Mouse (Mus musculus) spleen, postnatal 36 days (tissue): ENCODE measurements at regions not wholly inside any gene's neighbourhood (a gene's known extent, or its start where the extent isn't known, plus 50 kb on each side); places are given as distances from the start of the nearest gene placed in this dataset.

Source experiments
- DNase-seq, 2 experiments: peaks; one replicate each; pipeline ENCODE4 v3.0.0; 2022; ENCODE audit warnings: low spot score in 2 of 2, mixed read lengths in 1 of 2

DNA sequence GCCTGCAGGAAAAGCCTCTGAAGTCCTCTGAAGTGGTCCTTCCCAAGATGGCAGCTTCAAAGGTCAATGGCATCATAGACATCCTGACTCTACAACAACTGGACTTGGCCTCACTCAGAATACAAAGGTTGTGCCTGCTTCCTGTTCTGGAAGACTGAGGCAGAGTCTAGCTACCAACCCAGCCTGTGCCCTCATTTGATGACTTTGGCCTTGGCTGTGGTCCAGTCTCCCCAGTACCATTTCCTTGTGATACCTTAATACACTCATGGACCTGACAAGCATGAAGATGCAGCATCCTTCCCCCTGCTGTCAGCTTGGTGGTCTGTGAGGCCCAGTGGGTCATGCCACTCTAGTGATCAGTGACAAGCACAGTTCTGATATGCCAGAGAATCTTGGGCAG is 130.6 kb downstream of the Gm4791 start:
- no peak for DNase-seq

DNA sequence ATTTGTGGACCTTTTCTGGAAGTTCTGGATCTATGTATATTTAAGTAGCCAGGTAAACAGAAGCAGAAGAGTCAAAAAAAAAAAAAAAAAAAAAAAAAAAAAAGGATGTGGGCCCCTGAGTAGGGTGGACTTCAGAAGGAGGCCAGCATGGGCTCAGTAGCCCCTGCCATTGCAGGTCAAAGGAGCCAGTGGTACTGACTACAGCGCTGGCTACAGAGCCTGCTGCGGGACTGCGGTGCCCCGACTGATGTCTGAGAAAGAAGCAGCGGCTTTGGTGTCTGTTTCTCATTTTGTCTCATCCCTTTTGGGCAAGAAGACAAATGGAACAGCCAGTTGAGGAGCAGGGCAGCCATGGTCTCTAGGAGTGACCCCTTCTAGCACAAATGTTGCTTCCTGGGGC is 134.9 kb downstream of the Gm4791 start:
- DNase-seq, result no peak

DNA sequence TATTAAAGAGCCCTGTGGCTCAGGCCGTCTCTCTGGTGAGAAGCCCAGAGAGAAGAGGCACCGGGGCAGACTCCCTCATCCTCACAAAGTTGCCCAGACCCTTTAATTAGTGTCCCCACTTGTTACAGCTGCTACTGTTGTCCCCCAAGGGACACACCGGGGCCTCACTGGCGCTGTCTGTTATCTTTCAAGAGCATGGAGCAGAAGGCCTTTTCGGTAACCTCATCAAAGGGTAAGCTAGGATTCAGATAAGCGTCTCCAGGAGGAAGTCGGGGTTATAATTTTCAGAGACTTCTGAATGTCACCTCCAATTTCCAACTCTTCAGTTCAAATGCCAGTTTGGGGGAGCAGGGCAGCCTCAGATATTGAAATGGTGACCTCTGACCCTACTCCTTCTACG is 135.3 kb downstream of the Gm4791 start:
- no peak for DNase-seq

DNA sequence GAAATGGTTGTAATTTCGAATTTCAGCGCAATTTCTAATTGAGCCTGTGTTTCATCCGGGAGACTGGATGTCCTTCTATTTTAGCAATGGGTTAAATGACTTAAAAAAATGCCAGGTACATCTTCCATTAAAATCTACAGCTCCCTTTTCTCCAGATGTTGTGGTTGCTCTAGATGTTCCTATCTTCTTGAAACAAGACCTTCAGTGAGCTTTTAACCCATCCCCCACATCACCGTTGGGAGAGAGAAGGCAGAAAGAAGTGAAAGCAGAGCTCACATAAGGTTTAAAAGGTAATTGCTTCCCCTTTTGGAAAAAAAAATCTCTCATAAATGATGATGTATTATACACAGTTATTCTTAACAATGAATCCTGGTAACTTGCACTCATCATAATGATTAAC is 135.9 kb downstream of the Gm4791 start:
- DNase-seq, result no peak

DNA sequence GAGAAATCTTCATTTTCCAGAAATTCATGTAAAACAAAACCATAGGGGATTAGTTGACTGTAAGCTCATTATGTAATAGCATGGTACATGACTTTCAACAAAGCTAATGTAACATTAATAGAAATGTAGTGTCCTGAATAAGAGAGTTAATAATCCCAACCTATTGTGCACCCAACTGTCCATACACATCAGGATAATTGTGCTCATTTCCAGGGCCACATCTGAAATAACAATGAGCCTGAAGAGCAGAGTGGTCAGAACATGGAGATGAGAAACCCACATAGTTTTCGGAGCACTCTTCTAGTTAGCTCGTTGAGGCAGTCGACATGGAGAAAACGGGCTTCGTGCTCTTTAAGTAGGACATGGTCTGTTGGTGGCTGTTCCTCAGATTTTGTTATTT is 138.1 kb downstream of the Gm4791 start:
- no peak for DNase-seq

DNA sequence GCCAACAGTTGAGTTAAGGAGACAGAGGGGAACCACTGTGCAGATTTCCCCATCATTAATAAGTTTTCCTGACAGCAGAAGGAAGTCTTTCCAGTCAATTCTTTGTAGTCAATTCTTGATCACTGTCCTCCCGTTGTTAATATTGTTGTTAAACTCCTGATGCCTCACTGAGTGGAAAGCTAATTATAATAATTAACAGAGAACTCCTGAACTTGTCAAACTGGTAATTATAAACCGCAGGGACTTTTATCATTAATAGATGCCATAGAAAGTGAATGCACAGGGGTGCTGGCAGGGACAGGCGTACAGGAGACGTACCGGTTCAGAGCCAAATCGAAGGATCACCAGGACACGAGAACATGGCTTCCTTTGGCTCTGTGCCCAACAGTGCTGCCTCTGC is 154.9 kb downstream of the Gm4791 start:
- DNase-seq, result no peak

DNA sequence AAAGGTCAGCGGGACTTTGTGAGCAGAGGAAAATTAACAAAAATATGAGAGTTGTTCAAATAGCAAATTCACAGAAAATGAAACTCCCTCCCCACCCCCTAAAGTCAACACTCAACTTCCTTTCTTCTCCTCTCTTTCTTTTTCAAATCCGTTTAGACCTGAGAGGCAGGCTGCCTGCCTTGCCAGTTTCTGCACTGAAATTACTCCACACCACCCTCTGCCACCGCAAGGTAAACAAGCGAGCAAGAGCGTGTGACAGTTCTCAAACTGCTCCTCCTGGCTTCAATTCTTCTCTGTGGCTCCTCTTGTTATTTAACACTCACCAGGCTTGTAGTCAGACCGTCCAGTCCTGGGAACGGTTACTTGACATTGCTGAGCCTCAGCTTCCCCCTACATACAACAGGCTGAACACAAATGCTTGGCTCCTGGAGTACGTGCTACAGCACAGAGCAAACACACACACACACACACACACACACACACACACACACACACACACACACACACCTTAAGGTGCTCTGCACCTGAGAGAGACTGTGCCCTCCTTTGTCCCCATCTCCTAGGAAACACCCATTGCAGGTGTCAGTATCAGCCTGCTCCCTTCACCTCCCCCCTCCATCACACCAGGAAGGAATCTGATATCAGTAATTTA is 167.1 kb downstream of the Gm4791 start:
- DNase-seq, result no peak

DNA sequence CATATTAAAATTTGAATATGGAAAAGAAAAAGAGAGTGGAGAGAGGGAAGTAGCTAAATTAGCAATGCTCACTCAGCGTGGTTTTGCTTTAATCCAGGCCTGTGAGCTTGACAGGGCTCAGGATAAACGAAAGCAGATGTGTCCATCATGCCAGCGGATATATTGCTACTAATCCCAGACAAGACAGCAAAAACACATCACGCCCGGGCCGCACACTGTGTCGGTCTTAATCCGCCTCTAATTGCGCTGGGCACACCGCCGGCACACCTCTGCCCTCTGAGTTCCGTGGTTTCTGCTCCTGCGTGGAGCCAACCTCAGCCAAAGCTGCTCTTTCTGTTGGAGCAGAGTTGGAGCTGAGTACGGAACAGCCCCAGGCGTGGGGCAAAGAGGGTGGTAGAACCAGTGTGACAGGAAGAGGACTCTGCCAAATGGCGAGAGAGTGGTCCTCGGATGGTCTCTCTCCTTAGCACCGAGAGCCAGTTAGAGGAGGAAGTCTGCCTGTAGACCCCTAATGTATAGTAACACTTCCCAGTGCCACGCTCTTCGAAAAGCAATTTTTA is 169.2 kb downstream of the Gm4791 start:
- DNase-seq, result no peak

DNA sequence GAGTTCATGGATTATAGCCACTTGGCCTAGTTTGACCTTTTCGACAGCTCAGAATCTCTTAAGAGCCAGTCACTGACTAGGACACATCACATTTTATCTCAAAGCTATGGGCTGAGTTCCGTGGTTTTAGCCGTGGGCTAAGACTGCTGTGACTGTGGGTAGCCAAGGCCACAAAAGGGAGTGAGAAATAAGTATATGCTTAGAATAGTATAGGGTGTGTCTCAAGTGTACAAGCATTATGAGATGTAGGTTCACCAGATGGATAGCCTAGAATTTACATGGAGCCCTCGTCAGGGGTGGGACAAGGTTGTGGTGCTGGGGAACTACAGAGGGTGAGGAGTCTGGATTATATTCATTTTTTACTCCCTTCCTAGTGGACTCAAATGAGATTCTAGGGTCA is 177.5 kb downstream of the Gm4791 start:
- DNase-seq, result no peak

DNA sequence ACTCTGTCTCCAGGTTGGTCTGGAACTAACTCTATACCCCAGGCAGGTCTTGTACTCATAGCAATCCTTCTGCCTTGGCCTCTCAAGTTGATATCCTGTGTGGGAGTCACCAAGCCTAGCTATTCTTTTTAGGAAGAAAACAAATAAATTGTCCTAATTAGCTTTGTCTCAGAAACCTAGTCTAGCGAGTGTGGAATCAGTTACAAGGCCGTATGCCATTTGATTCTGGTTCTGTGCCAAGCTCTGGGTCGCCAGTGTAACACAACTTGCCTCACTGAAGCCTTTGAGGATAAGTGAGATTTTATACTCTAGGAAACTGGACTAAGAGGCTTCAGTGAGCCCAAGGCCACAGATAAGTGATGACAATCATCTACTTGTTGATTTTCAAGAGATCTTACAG is 219.6 kb downstream of the Gm4791 start:
- DNase-seq, result no peak

DNA sequence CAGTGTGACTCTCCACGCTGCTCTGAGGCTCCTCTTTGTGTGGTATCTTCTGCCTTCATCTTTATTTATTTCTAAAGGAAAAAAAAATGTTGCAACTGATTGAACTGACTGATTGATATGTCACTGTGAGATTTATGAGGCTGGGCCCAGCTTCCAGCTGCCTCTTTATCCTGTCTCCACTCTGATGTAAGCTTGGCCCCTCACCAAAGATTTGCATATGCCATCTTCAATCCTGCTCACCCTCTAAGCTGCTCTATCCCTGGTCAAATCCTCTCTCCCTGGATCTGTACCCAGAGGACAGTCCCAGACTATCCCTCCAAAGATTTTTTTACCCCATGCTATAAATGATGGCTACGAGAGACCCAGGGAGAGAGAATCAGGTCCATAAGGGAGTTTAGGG is 225.0 kb downstream of the Gm4791 start:
- DNase-seq, result no peak

DNA sequence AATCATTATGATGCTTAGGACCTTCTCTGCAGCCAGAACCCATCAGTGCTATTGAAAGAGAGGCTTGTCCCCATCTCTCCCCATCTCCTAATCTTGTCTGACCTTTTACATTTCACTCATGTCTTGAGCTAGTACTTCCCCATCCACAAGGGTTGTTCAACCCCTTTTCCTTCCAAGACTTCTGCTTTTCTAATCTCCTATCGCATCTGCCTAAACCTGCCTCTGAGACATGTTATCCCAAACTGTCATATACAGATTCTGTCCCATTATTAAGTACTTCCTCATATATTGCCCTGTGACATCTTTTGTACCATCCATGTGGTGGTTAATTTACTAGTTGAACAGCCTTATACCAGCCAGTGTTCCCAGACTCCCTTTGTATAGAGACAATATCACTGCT is 225.7 kb downstream of the Gm4791 start:
- DNase-seq, result no peak

DNA sequence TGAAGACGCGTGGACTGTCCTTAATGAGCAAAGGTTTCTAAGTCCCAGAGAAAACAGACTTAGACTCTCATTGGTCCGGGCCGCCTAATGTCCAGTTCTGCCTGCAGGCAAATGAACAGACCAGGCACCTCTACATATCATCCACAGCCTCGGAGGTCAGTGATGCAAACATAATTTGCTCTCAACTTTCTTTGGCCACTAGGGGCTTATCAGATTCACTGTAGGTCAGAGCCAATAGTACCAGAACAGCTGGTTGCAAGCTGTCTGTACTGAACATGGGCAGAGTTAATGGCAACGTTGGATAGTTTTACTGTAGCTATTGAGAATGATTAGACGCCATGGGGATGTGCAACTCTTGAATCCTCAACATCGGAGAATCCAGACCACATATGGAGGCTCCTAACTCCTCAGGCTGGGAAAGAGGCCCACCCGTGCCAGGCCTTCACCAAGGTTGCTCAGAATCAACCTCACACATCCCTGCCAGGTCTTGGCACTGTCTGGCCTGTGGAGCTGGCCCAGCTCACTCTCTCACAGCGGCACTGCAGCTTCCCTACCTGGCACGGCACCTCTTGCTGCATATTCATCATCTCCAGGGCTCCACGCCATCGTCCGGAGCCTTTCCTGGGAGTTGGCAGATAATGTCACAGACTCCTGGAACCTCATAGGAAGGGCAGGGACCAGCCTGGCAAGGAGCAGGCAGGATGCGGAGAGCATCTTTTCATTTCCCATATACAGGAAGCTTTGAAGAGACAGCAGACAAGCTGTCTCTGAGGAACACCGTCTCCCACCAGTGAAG is 228.1 kb downstream of the Gm4791 start:
- DNase-seq, result no peak

DNA sequence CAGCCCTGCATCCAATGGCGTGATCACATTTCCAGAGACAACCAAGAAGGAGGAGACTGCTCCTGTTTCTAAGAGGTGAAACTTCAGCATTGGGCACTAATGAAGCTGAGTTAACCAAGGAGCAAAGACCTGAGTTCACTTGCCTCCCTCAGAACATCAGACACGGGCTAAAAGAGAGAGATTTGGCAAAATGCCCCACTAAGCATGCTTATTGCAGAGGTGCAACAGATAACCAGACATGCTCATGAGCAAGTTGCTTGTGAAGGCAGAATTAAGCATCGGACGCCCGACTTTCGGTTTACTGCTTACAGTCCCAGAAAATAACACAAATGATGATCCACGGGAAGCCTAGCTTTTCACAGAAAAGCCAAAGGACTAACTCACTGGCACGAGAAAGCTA is 228.8 kb downstream of the Gm4791 start:
- DNase-seq, result no peak

DNA sequence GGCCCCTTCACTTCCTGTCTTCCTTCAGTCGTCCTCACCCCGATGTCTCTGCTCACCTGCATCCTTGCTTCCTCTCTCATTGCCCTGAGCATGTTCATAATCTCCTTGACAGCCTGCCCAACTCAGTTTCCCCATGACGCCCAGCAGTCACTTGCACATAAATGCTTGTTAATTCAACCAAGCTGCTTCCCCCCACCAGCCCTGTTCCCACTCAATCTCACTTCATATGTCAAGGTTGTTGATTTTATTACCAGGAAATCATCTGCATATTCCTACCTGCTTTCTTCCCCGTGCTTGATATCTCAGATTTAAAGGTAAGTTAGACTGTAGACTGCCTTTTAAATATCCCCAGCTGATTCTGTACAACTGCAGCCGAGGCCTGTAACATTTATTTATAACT is 230.2 kb downstream of the Gm4791 start:
- no peak for DNase-seq

DNA sequence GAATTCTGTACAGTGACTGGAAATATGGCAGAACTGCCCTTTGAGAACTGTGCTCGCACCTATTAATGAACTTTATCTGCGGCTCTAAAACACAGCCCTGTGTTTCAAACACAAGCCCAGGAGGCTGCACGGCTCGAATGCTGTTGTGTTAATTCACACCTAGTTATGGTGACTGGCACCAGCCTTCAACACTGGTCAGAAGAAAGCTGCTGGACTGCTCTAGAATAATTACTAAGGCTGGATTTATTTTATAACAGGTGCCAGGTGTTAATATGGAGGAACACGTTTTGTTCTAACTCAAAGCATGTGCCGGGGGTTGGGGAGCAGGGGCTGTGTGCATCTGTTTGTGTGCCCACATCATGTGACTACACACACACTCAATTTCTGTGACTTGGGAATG is 230.8 kb downstream of the Gm4791 start:
- no peak for DNase-seq

DNA sequence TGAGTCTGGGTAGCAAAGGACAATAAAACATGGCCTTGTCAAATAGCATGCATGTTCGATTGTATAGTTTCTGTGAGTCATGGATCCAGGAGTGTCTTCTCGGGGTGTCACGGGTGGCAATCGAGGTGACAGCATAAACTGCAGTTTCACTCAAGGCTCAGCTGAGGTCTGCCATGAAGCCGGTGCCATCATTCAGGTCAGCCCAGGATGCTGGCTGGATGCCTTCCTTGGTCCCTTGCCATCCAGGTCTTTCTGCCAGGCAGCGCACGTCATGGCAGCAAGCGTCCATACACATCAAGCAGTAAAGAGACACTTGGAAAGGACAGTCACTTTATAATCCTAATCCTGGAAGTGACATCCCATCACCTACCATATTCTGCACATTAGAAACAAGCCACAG is 242.4 kb downstream of the Gm4791 start:
- no peak for DNase-seq

DNA sequence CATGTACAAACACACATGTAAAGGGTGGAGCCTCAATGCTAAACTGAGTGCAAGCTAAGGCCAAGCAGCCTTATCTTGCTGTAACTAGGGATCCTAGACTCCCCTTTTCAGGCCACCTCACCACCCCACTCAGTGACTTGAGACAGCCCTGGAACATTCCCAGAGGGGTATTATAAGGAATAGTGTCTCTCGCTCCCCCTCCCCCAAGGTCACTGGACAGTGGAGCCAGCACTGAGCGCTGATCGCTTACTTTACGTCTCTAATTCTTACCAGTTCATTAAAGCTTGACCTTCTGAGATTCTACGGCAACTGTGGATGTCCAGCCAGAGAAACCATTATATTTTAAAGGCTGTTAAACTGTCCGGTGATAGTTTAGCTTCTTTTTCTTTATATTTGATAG is 243.5 kb downstream of the Gm4791 start:
- no peak for DNase-seq

DNA sequence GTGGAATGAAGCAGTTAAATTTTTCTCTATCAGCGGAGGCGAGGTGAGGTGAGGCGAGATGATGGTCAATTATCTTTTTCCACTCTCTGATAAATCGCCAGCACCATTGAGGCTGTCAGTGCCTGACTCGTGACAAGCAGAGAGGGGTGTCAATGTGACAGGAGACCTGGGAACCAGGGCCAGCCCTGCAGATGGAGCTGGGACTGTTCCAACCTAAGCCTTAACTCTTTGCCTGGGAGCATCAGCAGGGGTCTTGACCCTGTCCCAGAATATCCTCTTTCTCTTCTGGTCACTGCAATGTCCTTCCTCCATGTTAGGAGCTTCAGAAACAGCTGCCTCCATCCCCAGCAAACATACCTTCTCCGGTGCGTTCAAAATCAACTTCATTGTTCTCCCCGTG is 244.0 kb downstream of the Gm4791 start:
- no peak for DNase-seq

DNA sequence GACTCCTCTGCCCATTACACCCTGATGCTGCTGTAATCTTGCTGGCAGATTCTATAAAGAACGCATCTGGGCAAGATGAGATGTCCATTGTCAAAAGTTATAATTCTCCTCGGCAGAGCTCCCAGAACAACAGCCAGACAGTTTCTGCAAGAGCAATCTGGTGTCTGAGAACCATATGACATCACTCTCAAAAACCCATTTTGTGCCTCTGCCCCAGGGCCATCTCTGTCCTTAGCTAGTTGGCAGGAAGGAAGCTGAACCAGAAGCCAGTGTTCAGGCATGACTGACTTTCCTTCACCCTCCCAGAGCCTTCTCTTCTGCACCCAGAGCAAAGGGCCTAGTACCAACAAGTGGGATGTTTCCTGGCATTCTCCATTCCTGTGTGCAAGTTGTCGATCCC is 250.5 kb downstream of the Gm4791 start:
- DNase-seq, result no peak

DNA sequence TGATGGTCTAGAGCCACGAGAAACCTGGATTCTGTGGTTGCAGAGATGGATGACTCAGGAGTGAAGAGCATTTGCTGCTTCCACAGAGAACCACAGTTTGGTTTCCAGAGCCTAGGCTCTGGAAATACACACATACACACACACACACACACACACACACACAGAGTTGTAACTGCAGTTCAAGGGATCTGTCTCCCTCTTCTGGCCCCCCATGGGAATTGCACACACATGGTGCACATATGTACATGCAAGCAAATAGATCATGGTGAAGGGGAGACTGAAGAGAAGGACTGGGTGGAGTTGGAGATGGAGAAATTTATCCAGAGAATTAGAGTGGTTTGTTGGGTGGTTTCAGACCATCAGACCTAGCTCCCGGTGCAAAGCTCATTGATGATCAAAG is 252.6 kb downstream of the Gm4791 start:
- DNase-seq, result no peak

DNA sequence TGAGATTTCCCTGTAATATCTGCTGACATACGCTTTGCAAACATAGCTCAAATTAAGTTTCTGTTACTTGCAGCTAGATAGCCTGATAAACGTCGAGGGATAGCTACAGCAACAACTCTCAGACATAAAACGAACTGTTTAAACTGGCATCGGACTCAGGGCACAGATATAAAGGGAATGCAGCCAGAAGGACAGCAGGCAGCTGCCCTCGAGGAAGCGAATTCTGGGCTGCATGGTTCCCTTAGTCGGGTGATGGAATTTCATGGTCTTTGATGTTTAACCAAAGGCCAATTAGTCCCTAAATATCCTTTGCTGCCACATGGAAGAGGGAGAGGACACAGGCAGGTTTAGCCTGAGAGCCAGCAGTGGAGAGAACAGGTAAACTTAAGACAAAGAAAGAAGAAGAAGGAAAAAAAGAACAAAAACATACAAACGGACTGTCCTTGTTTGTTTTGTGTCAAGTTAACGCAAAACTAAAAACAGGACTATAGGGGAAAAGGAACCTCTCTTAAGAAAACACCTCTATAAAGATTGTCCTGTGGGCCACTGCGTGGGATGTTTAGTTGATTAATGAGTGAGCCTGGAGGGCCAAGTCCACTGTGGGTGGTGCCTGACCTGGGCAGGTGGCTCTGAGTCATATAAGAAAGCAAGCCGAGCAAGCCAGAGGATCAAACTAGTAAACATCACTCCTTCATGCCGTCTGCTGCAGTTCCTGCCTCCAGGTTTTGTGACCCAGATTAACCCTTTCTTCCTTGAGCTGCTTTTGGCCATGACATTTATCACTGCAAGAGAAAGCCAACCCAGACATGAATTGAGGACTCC is 255.5 kb downstream of the Gm4791 start:
- DNase-seq, result no peak
